Mouse (Mus musculus) forebrain, postnatal 0 days (tissue): ENCODE data around the gene Rhot1. TPM values are rescaled to one million over a fixed set of nuclear protein-coding genes. Genes with fewer than 3 reads are reported as not detected.
"Not testable (repeated sequence)": the region's sequence is repeated elsewhere in the genome, so short reads cannot be mapped to it uniquely, and the experiment has no call there.

ENCODE experiments used
- ATAC-seq: fragments of 200-750 bp; cut with Nextera tagmentation; 2 replicates; pipeline ENCODE4 v1.8.0; 2017; ENCODE audit warnings: mild to moderate bottlenecking, moderate library complexity
- DNase-seq: peaks from one replicate; pipeline ENCODE4 v3.0.0-alpha.2; 2015
- H3K27ac ChIP-seq: fragments of 300-500 bp; sonication (generic); 2 replicates; pipeline ENCODE4 v1.5.1; 2014; ENCODE audit warnings: low read depth, mild to moderate bottlenecking, antibody characterized with exemption, low read length, moderate library complexity, mixed read lengths
- H3K27me3 ChIP-seq: fragments of 300-500 bp; sonication (generic); 2 replicates; pipeline ENCODE4 v1.6.1; 2014; ENCODE audit warnings: mild to moderate bottlenecking, low read length, mixed read lengths; ENCODE audit not compliant: insufficient read depth
- H3K36me3 ChIP-seq: fragments of 300-500 bp; sonication (generic); 2 replicates; pipeline ENCODE4 v1.6.1; 2014; ENCODE audit warnings: mild to moderate bottlenecking, moderate library complexity; ENCODE audit not compliant: insufficient read depth
- H3K4me1 ChIP-seq: fragments of 300-500 bp; sonication (generic); 2 replicates; pipeline ENCODE4 v1.6.1; 2014; ENCODE audit warnings: antibody characterized with exemption; ENCODE audit not compliant: insufficient read depth
- H3K4me2 ChIP-seq: fragments of 300-500 bp; sonication (generic); 2 replicates; pipeline ENCODE4 v1.6.1; 2014; ENCODE audit warnings: low read depth, mild to moderate bottlenecking, moderate library complexity
- H3K4me3 ChIP-seq: fragments of 300-500 bp; sonication (generic); 2 replicates; pipeline ENCODE4 v1.5.1; 2014; ENCODE audit warnings: low read depth, low read length, mixed read lengths
- H3K9ac ChIP-seq: fragments of 300-500 bp; sonication (generic); 2 replicates; pipeline ENCODE4 v1.6.1; 2014; ENCODE audit warnings: mild to moderate bottlenecking
- H3K9me3 ChIP-seq: fragments of 300-500 bp; sonication (generic); 2 replicates; pipeline ENCODE4 v1.6.1; 2016; ENCODE audit warnings: low read length
- CTCF ChIP-seq: sonication (generic); IDR thresholded peaks from 2 replicates; pipeline ENCODE4 v1.5.1; 2016; ENCODE audit warnings: antibody characterized with exemption, control low read depth, low read depth
- WGBS: fragments of 180-500 bp; shearing (Covaris S2); extraction: QIAGEN DNeasy Blood & Tissue Kit; methylation state at CpG from one replicate; pipeline ENCODE4 v1.1.7; 2014; 5-methylcytosine and 5-hydroxymethylcytosine counted together
- polyA plus RNA-seq: library from polyadenylated mRNA; unstranded; fragments of >200 nt; fragmentation: Nextera tagmentation; extraction: Ambion mirVana; gene quantifications from 2 replicates; pipeline ENCODE4 v1.2.1, GENCODE M21; 2015
- total RNA-seq: library from RNA; depleted of rRNA; stranded (reverse); fragments of >200 nt; gene quantifications from 2 replicates; pipeline ENCODE4 v1.2.3, GENCODE M21; 2014

The Rhot1 gene
- total and polyA plus RNA-seq, 2 experiments from 2014 or later: 61.0 to 69.5 TPM

GRCm38 (mm10) chr11:80210321-80210720 lies 1.5 kb downstream of the Rhot1 start:
- H3K27ac ChIP-seq: no peak overlapping the region
- peaks cover 10% of the 10 kb centered on the region for H3K36me3 ChIP-seq
- ATAC-seq (no peak), DNase-seq (no peak)
- no peaks in the 10 kb centered on the region for H3K9me3 ChIP-seq
- 0 out of 2 replicates have a peak overlapping the region, but pooled peaks have one; percentile 89 for H3K4me3 ChIP-seq
- 49% methylated on average over 6 of the region's 6 CpGs for WGBS
- no peaks in the 10 kb centered on the region for H3K27me3 ChIP-seq
- TF ChIP-seq CTCF: no peak
- H3K4me2 ChIP-seq: peak overlapping the region; percentile 63
- no peak overlapping the region for H3K9ac ChIP-seq
- H3K4me1 ChIP-seq: peaks cover 10% of the 10 kb centered on the region; the same call in 1 of the 2 replicates

DNA sequence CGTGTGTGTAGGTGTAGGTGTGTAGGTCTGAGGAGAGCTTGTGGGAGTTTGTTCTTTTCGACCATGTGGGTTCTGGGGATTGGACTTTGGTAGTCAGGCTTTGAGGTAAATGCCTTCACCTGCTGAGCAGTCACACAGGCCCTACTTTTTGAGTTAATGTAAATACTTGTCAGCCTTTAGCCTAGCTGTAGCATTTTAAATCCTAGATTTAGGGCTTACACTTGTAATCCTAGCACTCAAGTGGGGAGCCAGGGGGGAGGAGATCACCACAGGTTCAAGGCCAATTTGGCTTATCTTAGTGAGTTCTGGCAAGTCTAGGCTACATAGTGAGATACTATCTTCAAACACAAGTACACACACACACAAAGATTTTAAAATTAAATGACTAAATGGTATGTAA lies 3.5 kb downstream of the Rhot1 start:
- H3K4me2 ChIP-seq: no peak overlapping the region
- H3K9me3 ChIP-seq: no peaks in the 10 kb centered on the region
- no peak for ATAC-seq
- no peak for DNase-seq
- H3K4me1 ChIP-seq: peaks cover 10% of the 10 kb centered on the region; the same call in 1 of the 2 replicates
- no peak for TF ChIP-seq CTCF
- H3K36me3 ChIP-seq: peaks cover 10% of the 10 kb centered on the region
- 94% methylated on average over 2 of the region's 2 CpGs for WGBS
- no peak overlapping the region for H3K4me3 ChIP-seq
- no peak overlapping the region for H3K9ac ChIP-seq
- no peak overlapping the region for H3K27ac ChIP-seq
- no peaks in the 10 kb centered on the region for H3K27me3 ChIP-seq

GRCm38 (mm10) chr11:80215291-80215690 lies 6.5 kb downstream of the Rhot1 start:
- peaks cover 5% of the 10 kb centered on the region; the same call in 1 of the 2 replicates for H3K4me1 ChIP-seq
- no peak for TF ChIP-seq CTCF
- no peak overlapping the region for H3K27ac ChIP-seq
- H3K36me3 ChIP-seq: peaks cover 10% of the 10 kb centered on the region
- no peak for DNase-seq
- no peak overlapping the region for H3K4me3 ChIP-seq
- no peak overlapping the region for H3K9ac ChIP-seq
- no peak overlapping the region for H3K4me2 ChIP-seq
- H3K27me3 ChIP-seq: no peaks in the 10 kb centered on the region
- ATAC-seq: no peak
- WGBS: 90% methylated on average over 3 of the region's 3 CpGs
- H3K9me3 ChIP-seq: no peaks in the 10 kb centered on the region

DNA sequence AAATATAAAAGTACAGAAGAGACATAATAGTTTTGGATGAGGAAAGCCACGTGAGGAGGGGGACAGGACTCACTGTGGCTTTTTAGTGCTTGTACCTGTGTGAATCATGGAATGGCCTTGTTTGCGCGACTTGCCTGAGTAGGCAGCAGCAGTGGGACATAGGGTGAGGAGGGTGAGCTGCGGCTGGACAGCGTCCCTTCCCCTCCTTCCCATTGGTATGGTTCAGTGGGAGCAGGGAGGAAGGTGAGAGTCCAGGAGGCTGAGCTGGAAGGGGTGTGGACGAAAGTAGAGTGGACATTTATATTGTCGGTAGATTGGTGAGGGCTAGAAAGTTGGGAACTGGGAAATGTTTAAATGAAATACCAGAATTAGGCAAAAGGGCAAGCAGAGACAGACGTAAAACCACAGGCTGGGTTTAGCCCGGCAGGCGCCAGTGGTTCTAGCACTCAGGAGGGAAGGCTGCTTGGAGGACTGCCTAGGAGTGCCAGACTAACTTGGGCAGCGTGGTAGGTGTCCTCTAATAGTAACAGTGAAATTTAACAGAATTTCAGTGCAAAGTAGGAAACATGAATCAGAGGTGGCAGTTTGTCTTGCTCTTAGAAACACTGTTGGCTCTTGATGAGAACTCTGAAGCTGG lies 10.0 kb downstream of the Rhot1 start:
- no peaks in the 10 kb centered on the region for H3K27me3 ChIP-seq
- H3K9me3 ChIP-seq: no peaks in the 10 kb centered on the region
- no peak overlapping the region for H3K9ac ChIP-seq
- no peak for TF ChIP-seq CTCF
- DNase-seq (no peak), ATAC-seq (no peak)
- no peaks in the 10 kb centered on the region for H3K4me1 ChIP-seq
- H3K4me2 ChIP-seq: no peak overlapping the region
- peaks cover 25% of the 10 kb centered on the region for H3K36me3 ChIP-seq
- no peak overlapping the region for H3K27ac ChIP-seq
- WGBS: 88% methylated on average over 11 of the region's 11 CpGs
- no peak overlapping the region for H3K4me3 ChIP-seq

- WGBS: 96% methylated on average over 5 of the region's 5 CpGs
- H3K4me2 ChIP-seq, H3K9me3 ChIP-seq, H3K27me3 ChIP-seq, H3K9ac ChIP-seq, H3K4me3 ChIP-seq, H3K4me1 ChIP-seq, DNase-seq, ATAC-seq, H3K27ac ChIP-seq: not testable (repeated sequence)
- H3K36me3 ChIP-seq: peaks cover 51% of the 10 kb centered on the region
Observed at GRCm38 (mm10) chr11:80230066-80230465, 21.2 kb downstream of the Rhot1 start.

DNA sequence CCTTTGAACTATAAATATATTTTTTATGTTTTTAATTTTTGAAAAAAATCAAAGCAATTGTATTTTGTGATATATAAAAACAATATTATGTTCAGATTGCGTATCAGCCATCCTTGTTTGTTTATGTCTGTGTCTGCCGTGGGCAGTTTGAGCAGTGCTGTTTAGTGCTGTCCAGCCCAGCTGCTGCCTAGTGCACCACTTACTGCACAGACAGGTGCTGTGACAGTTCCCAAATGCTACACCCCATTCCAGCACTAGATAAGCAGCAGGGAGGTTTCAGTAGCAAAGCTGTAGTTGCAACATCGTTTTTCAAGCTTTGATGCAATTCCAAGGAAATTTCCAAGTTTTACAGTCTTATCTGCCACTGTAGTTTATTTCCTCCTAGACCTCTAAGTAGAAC lies 28.5 kb downstream of the Rhot1 start:
- DNase-seq (no peak), ATAC-seq (no peak)
- Histone ChIP-seq H3K27me3 (no peaks in the 10 kb centered on the region), H3K4me1 (no peaks in the 10 kb centered on the region), H3K9me3 (no peaks in the 10 kb centered on the region), H3K4me2 (no peak overlapping the region), H3K9ac (no peak overlapping the region), H3K36me3 (peaks cover 30% of the 10 kb centered on the region), H3K27ac (no peak overlapping the region), H3K4me3 (no peak overlapping the region)
- WGBS: 82% methylated on average over 3 of the region's 3 CpGs
- TF ChIP-seq CTCF: no peak

DNA sequence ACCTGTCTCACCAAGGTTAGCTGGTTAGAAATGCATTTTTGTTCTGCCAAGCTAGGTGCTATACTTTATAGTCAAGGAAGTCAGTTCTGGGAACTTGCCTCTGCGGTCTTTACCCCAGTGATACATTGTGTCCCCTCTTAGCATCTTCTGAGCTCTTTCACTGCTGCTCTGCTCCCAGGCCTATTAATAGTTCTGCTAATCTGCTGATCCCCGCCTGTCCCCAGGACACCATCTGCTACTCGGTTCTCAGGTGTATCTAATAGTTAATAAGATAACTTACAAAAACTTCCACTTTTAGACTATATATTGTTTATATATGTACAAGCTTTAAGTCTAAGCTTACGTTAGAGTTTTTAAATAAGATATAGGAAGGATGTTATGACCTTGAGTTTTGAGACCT lies 29.5 kb downstream of the Rhot1 start:
- no peak overlapping the region for H3K27ac ChIP-seq
- H3K4me1 ChIP-seq: no peaks in the 10 kb centered on the region
- H3K9ac ChIP-seq: no peak overlapping the region
- H3K4me3 ChIP-seq: no peak overlapping the region
- no peaks in the 10 kb centered on the region for H3K27me3 ChIP-seq
- ATAC-seq (no peak), DNase-seq (no peak)
- H3K9me3 ChIP-seq: no peaks in the 10 kb centered on the region
- H3K4me2 ChIP-seq: no peak overlapping the region
- WGBS: 87% methylated on average over 4 of the region's 4 CpGs
- no peak for TF ChIP-seq CTCF
- H3K36me3 ChIP-seq: peaks cover 32% of the 10 kb centered on the region
